Mouse (Mus musculus) right cerebral cortex, postnatal 4 days (tissue): ENCODE measurements around the gene Inpp5k.

Experiments used
- DNase-seq: peaks from one replicate; pipeline ENCODE4 v3.0.0-alpha.2; 2022

Gene Inpp5k

DNA sequence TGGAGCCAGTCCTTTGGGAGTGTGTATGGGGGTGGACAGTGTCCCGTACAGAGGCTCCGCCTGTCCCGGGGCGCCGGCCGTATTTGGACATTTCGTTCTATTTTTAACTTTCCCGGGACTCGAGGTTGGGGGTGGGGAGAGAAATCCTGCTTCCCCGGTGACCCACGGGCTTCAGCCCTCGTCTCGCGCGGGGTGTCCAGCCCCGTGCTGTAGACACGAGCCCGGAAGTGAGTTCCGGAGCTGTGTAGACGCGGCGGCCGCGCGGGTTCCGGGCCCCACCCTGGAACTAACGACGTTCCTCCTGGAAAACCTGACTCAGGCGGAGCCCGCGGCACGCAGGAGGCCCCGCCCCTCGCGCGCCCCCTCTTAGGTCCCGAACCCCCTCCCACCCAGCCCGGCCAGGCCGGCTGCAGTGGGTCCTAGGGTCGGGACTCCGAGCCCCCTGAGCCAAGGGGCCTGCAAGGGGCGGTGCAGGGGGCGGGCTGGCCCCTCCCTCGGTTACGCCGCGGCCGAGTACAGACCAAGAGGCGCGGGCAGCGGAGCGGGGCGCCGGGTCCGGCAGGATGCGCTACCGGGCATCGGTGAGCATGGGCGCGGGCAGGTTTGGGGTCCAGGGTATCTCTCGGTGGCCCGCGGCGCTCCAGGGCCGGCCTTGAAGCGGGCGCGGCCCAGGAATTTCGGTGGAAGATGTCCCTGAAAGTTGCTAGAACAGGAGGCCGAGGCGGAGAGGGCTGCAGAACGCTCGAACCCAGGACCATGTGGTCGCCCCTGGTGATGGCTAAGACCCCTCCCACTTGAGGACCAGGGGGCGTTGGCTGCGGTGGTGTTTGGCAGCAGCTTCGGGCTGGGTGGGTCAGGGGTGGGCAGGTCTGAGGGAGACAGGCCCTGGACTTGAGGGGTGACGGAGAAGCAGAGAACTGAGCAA lies 25.1 kb downstream of the Inpp5k start:
- DNase-seq: peak; percentile 68

DNA sequence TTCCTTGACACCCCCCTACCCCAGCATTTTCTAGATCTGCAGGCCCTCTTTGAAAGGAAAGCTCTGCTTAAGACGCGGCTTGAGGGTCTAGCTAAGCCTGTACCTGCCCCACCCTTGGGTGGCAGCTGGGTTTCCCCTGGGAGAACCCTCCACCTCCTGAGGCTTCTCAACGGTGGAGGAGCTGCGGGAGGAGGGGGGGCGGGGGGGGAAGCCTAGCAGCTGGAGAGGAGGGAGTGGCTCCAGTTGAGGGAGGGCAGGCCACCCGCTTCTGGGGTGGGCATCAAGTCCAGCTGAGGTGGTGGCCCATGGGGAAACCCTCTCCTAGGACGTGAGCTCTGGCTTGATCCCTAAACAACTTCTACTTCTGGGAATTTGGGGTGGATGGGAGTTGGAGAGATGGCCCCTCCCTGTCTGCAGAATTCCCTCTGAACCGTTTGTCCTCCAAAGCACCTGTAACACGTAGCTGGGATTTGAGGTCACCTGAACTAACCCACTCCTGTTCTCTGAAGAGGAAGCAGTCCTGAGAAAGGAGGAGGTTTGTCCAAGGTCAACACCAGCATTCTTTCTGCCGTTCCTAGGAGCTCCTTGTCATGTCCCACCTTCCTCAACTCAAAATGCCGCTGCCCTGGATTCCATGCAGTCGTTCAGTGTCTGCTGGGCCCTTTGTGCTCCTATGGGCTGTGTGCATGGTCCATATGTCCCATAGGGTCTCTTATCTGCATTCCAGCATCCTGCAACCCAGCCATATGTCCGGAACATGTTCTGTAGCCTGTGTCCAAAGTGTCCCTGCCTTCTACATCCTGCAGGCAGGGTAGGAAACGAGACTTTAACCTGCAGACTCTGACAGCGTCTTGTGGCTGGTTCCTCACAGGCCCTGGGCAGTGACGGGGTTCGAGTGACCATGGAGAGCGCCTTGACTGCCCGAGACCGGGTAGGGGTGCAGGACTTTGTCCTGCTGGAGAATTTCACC lies 26.1 kb downstream of the Inpp5k start:
- DNase-seq: no peak

DNA sequence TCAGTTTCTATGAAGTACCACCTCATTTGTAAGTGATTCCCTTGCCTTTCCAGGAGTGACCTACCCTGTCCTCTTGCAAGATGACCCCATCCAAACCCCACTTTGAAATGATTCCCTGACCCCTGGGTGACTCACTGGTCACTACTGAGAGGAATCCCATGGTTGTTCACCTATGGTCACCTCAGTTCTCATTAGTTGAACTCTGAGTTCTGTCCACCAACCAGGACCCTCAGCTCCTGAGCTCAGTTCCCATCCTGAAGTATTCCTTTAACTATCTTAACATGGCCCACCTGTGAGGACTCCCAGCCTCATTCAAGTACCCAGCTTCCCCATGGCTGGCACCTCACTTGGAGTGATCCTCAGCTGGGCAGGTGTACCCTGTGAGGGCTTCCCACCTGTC lies 27.1 kb downstream of the Inpp5k start:
- DNase-seq: no peak

DNA sequence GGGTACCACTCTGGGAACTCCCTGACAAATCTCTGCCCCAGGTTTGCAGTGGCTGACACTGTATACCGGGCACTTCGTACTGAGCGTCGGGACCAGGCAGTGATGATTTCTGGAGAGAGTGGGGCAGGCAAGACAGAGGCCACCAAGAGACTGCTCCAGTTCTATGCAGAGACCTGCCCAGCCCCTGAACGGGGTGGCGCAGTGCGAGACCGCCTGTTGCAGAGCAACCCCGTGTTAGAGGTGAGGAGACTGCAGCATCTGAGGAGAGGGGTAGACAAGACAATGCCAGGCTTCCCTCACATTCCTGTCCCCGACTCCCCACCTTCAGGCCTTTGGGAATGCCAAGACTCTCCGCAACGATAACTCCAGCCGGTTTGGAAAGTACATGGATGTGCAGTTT lies 27.5 kb downstream of the Inpp5k start:
- no peak for DNase-seq

DNA sequence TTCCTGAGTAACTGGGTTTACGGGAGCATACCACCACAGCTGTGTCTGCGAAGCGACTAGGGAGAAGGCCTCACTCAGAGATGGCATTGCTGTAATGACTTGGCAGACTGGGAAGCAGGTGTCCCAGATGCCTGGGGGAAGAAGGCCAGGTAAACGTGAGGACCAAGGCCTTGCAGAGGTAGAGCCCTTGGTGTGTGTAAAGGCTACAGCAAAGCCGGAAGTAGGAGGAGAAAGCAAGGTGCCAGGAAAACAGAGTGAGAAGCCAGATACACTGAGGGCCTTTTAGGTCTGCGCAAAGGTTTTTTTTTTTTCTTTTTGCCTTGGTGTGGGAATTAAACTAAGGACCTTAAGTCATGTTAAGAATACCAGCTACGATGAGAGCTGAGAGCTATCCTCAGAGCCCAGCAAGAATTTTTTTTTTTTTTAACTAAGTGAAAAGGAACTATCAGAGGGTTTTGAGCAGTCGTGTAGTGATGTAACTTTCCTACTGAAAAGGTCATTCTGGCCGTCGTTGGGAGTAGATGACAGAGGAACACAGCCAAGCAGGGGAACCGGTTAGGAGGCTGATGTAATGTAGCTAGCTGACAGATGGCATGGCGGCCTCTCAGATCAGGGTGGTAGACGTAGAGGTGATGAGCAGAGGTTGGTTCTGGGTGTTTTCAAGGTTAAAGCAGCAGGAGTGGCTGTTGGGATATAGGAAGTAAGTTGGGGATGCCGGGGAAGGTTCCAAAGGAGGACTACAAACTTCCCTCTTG lies 28.4 kb downstream of the Inpp5k start:
- DNase-seq: no peak

DNA sequence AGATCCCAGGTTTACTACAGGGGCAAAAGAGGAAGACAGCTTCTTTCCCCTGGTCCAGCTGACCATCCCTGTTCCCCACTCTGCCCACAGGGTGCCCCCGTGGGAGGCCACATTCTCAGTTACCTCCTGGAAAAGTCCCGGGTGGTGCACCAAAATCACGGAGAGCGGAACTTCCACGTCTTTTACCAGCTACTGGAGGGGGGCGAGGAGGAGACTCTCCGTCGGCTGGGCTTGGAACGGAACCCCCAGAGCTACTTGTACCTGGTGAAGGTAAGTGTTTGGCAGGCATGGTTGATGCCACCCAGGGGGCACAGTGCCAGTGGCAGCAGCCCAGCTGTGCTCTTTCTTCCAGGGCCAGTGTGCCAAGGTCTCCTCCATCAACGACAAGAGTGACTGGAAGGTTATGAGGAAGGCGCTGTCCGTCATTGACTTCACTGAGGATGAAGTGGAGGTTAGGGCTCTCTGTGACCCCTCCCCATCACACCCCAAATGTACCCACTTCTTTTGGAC lies 29.3 kb downstream of the Inpp5k start:
- DNase-seq: no peak

DNA sequence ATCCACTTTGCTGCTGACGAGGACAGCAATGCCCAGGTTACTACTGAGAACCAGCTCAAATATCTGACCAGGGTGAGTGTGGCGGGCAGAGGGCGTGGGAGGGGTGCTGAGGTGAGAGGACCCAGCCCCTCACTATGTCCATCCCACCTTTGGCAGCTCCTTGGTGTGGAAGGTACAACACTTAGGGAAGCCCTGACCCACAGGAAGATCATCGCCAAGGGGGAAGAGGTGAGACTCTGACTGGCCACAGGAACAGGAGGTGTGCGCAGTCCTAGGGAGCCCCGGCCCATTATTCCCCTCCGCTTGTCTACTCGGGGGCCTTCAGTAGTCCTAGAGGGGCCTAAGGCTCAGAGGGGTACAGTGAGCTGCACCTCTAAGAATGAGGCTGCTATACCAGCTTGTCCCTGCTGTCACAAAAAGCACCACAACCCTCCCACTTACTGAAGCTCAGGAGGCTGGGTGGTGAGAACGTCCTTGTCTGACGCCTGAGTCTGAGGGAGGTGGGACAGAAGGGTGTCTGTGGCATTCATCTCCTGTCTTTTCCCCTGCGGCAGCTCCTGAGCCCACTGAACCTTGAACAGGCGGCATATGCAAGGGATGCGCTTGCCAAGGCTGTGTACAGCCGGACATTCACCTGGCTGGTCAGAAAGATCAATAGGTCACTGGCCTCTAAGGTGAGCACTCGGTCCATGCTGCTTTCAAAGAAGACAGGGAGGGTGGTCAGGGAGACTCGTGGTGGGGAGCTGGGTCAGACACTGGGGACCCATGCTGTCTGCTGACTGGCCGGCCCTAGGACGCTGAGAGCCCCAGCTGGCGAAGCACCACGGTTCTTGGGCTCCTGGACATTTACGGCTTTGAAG lies 30.4 kb downstream of the Inpp5k start:
- no peak for DNase-seq

DNA sequence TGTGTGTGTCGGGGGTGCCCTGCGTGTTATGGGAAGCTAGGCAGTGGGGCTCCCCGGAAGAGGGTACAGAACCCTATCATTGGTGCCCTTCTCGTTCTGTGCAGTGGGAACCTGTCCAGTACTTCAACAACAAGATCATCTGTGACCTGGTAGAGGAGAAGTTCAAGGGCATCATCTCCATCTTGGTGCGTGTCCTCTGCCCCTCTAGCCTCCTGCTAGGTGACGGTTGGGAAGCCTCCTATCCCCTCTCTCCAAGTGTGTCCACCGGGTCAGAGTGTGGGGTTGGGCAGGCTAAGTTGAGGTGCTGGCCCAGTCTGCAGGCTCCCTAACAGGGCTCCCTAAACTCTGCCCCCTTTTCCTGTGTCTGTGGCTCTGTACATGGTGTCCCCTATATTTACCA lies 31.3 kb downstream of the Inpp5k start:
- no peak for DNase-seq

DNA sequence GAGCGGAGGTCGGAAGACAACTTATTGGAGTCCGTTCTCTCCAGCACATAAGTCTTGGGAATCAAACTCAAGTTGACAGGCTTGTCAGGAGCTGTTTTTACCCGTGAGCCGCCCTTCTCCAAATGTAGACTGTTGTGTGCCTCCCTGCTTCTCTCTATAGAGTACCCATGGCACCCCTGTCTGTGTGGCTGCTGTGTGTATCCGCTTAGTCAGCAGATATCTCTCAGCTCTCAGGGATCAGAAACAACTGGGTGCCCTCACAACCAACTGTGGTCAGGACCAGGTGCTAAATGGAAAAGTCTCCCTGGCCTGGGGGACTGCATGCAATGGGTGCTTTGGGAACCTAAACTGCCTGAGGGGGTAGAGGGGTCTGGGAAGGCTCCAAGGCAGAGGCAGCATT lies 35.5 kb downstream of the Inpp5k start:
- no peak for DNase-seq

DNA sequence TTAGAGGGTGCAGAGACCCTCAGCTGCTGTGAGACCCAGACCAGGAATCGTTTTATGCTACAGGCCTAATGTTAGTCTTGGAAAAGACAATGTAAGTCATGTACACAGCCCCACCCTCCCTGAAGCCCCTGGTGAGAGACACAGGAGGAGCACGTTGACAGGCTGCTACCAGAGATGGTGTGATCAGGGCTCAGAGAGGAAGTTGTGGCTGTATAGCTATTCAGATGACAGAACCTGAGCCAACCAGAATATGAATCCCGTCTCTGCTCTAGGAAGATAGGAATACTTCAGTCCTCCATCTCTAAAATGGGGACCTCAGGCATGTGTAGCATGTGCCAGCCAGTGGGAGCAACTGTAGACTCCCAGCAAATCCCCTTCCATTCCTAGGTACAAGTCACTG lies 37.8 kb downstream of the Inpp5k start:
- DNase-seq: no peak

DNA sequence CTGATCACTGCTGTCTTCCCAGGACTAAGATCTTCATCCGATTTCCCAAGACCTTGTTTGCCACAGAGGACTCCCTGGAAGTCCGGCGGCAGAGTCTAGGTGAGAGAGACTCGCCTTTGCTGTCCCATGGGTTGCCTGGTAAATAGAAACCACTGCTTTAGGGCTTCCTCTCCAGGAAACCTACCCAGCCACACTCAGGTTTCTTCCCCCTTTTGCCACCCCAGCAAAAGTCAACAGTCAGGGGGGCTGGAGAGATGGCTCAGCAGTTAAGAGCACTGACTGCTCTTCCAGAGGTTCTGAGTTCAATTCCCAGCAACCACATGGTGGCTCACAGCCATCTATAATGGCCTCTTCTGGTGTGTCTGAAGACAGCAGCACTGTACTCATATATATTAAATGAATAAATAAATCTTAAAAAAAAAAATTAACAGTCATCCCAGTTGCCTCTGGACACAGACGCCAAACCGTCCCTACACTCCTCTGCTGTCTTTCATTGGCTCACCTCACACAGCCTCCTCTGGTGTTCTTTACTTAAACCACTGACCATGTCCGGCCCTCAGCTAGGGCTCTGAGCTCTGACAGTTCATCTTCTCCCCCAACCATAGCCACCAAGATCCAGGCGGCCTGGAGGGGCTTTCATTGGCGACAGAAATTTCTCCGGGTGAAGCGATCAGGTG lies 38.5 kb downstream of the Inpp5k start:
- no peak for DNase-seq

DNA sequence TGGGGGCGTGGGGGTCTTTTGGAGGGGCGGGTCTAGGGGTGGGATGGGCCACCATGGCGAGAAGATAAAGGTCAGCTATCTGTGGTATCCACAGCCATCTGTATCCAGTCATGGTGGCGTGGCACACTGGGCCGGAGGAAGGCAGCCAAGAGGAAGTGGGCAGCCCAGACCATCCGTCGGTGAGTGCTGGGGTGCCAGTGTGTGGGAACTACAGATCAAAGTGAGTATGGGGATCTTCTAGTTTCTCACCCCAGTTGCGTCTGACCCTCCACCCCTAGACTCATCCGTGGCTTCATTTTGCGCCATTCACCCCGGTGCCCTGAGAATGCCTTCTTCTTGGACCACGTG lies 39.0 kb downstream of the Inpp5k start:
- DNase-seq: no peak

DNA sequence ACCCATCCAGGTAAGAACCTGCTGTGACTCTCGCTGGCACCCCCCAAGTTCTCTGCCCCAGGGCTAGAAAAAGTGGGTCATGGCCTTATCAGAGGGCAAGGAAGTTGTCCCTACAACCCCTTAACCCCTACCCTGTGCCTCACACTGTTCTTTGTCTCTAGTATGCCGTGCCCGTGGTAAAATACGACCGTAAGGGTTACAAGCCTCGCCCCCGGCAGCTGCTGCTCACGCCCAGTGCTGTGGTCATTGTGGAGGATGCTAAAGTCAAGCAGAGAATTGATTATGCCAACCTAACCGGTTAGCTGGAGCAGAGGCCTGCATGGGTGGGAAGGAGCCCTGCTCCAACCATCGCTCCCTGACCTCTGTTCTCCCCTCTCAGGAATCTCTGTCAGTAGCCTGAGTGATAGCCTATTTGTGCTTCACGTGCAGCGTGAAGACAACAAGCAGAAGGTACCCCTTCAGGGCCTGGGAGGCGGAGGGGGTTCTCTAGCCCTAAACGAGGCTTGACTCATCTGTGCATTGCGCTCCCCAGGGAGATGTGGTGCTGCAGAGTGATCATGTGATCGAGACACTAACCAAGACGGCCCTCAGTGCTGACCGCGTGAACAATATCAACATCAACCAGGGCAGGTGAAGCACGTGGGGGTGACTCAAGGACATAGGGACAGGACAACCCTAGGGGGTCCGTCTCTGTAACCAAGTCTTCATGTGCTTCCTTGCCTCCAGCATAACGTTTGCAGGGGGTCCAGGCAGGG lies 40.8 kb downstream of the Inpp5k start:
- no peak for DNase-seq

DNA sequence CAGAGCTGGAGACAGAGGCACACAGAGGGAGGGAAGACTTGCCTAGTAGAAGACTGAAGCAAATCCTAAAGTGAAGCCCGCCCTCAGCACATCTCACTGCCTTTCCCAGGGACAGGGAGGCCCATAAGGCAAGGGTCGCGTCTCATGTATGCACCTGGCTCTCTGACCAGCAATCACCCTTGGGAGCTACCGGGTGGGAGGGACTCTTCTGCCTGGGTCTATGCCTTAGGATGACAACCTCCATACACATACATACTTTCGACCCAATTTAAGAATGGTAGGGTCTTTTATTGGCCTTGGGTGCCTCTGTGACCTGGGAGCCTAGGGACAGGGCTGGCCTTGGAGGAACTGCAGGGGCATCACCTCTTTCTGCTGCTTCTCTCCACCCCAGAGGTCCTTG lies 42.6 kb downstream of the Inpp5k start:
- no peak for DNase-seq

DNA sequence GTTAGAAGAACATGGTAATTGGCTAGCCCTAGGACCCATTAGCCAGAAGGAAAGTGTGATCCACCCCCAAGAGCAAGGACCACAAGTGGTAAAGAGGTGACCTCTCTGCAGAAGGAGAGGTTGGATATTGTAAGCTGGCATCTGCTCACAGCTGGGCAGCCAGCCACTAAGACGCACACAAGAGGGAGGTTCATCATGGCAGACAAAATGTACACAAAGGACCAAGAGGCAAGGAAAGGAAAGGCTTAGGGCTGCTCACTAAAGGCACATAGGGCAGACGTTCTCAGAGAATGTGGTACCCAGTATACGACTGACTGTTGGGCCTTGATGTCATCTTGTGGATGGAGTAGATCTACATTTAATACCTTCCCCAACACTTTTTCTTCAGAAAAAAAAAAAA lies 44.1 kb downstream of the Inpp5k start:
- DNase-seq: no peak

DNA sequence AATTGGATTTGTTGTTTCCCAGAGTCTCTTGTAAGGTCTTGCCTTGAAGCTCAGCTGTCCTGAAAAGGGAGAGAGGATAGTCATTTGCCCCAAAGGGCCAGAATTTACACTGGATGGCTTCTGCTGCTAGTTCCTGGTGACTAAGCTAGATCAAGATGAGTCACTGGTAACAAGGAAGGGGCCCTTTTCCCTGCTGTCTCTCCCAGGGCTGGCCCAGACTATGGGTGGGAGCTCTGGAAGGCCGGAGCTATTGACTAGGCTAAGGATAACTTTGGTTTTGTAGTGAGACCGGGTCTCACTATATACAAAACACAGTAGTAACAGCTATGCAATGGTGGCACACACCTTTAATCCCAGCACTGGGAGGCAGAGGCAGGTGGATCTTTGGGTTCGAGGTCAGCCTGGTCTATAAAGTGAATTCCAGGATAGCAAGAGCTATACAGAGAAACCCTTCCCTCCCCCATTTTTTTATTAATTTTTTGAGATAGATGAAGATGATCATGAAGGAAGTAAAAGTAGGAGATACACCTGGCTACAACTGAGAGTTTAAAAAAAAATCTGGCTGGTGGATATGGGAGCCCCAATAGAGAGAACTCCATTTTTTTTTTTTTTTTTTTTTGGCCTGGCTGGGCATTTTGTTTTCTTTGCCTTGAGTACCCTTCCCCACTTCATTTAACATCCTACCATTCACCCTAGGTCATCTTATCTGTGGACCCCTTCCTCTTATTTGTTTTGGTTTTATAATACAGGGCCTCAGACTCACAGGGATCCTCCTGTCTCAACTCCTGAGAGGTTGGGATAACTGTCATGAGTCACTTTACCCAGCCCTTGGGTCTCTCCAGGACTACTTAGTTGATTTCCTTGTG lies 47.3 kb downstream of the Inpp5k start:
- DNase-seq: no peak

DNA sequence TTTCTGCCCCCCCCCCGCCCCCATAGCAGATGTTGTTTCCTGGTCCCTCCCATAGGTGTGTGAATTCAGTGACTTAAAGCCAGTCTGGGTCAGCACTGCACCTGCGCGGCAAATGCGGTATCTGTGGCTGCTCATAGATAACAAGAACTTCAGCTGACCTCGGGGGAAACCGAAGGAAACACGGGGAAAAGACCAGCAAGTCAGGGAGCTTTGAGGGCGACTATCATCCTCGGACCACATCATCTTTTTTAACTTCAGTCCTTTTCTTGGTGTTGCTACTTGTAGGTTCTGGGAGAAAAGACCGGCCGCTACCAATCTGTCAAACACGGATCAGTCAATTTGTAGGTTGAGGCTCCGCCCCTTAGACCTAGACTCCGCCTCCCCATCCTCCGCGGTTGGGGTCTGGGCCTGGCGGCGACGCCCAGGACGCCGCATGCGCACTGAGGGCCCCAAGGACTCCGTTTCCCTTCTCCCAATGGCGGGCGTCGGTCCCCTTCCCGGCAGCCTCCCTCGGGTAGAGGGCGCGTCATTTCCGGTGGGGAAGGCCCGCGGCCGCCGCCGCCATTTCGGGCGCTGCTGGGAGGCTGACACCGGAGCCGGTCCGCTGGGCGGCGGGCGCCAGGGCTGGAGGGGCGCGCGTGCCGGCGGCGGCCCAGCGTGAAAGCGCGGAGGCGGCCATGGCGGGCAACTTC lies 48.1 kb downstream of the Inpp5k start, which contains the start of gene Crk:
Crk (plus strand) TSS at position 513 of the 692 bp plus-strand sequence.
- DNase-seq: peak; percentile 97

DNA sequence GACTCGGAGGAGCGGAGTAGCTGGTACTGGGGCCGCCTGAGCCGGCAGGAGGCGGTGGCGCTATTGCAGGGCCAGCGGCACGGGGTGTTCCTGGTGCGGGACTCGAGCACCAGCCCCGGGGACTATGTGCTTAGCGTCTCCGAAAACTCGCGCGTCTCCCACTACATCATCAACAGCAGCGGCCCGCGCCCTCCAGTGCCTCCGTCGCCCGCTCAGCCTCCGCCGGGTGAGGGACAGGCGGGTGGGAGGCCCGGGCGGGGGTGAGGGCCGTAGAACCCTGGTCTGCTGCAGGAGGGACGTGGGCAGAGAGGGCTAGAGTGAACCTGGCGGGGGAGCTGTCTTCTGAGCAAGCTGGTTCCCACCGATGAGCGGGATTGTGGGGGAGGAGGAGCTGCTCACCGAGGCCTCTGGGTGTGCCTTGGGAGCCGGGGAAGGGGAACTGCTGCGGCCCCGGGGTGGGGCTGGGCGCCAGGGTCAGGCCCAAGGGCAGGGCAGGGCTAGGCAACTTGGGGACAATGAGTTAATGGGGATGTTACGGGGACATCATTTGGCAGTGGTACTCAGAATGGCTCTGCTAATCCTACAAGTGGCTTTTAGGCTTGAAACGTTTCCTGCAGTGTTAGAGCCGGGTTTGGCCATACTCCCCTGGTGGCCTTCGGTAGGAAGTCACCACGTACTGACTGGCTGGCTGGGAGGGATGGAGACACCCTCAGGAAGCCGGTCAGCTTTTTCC lies 48.8 kb downstream of the Inpp5k start:
- DNase-seq: peak; percentile 42
